Mouse (Mus musculus): ENCODE measurements around the gene Olfr63. TPM values are rescaled to one million over a fixed set of nuclear protein-coding genes. Genes with fewer than 3 reads are reported as not detected.

The Olfr63 gene
- not detected for polyA plus RNA-seq (2014; fragmentation: Illumina TruSeq; extraction: RNeasy Lipid Tissue Mini Kit (QIAGEN cat#74804); ENCODE audit: low read depth, low replicate concordance)

GRCm38 (mm10) chr17:33264376-33264775, at the start of gene Olfr63:
Olfr63 (plus strand) TSS chr17:33264676.

DNA sequence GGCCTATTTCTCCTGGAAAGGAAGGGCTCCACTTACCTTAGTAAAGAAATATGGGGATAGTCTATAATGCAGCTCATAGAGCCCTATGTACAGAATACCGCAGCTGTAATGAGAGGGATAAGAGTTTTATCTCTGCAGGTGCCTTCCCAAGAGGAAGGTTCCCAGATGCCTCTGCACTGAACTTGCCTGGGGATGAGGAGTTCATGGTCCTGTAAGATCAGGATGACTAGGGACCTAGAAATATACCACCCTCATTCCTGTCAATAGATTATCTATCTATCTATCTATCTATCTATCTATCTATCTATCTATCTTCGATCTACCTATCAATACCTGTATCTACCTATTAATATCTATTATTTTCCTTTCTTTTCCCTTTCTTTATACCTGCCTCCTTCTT, 42.9 kb upstream of the Olfr63 start, which contains the start of gene Olfr1564:
Gene Olfr1564, minus strand, starts transcription at position 101 of the 400 bp plus-strand sequence.

GRCm38 (mm10) chr17:33254530-33255318, 9.8 kb upstream of the Olfr63 start, which contains the start of gene Zfp955a:
Zfp955a (minus strand) TSS chr17:33255145.

DNA sequence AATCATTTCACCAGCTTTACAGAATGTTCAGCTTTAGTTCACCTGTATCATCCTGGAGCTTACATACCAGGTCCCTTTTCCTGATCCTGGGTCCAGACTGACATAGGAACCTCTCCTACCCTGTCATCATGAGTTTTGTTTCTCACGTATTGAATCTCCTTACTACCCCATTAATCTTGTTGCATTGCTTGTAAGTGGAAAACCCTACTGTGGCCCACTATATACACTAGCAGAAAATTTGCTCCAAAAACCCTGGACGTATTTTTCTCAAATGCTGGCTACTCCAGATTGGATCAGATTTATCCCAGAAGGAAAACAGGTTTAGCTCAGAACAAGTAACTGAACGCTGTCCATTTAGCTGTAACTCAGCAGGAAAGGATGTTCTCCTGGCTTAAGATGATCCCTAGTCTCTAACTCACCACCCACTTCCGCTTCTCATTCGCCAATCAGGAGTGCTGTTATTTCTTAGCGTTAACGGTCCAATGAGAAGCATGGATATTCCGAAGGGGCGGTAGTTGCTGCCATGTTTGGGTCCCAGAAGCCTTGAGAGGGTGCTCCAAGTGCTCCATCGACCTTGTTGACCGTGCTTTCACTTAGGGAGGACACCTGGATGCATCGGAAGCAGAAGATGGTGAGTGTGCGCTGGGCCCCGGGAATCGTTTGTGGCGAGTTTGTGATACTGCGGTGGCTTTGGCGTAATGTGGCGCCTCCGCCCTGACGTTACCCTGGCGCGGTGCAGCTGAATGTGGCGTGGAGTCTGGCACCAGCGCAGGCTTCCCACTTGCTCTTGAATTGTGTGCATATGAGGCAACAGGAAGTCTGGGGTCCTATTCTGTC, 24.8 kb downstream of the Olfr63 start, which contains the start of gene Zfp955b:
Gene Zfp955b, plus strand, starts transcription at position 506 of the 837 bp plus-strand sequence.

Other genes starting within 250 kb of the Olfr63 start
- gene Zfp763, start 231.3 kb upstream of the Olfr63 start, polyA plus RNA-seq (2014; fragmentation: Illumina TruSeq; extraction: RNeasy Lipid Tissue Mini Kit (QIAGEN cat#74804); ENCODE audit: low read depth, low replicate concordance): 5.9 TPM
- gene 4921501E09Rik, start 196.6 kb upstream of the Olfr63 start, polyA plus RNA-seq (2014; fragmentation: Illumina TruSeq; extraction: RNeasy Lipid Tissue Mini Kit (QIAGEN cat#74804); ENCODE audit: low read depth, low replicate concordance): 0.41 TPM
- 5.3 TPM for gene Zfp563, start 175.4 kb upstream of the Olfr63 start, polyA plus RNA-seq (2014; fragmentation: Illumina TruSeq; extraction: RNeasy Lipid Tissue Mini Kit (QIAGEN cat#74804); ENCODE audit: low read depth, low replicate concordance)
- gene Morc2b, start 125.0 kb upstream of the Olfr63 start, polyA plus RNA-seq (2014; fragmentation: Illumina TruSeq; extraction: RNeasy Lipid Tissue Mini Kit (QIAGEN cat#74804); ENCODE audit: low read depth, low replicate concordance): 2.6 TPM
- not detected for gene Olfr55, start 96.2 kb upstream of the Olfr63 start, polyA plus RNA-seq (2014; fragmentation: Illumina TruSeq; extraction: RNeasy Lipid Tissue Mini Kit (QIAGEN cat#74804); ENCODE audit: low read depth, low replicate concordance)
- not detected for gene Olfr239, start 73.4 kb upstream of the Olfr63 start, polyA plus RNA-seq (2014; fragmentation: Illumina TruSeq; extraction: RNeasy Lipid Tissue Mini Kit (QIAGEN cat#74804); ENCODE audit: low read depth, low replicate concordance)
- gene Olfr1564, start 43.0 kb upstream of the Olfr63 start, polyA plus RNA-seq (2014; fragmentation: Illumina TruSeq; extraction: RNeasy Lipid Tissue Mini Kit (QIAGEN cat#74804); ENCODE audit: low read depth, low replicate concordance): not detected
- gene Zfp955a, start 9.5 kb upstream of the Olfr63 start, polyA plus RNA-seq (2014; fragmentation: Illumina TruSeq; extraction: RNeasy Lipid Tissue Mini Kit (QIAGEN cat#74804); ENCODE audit: low read depth, low replicate concordance): 8.2 TPM
- 5.1 TPM for gene Zfp955b, start 24.9 kb downstream of the Olfr63 start, polyA plus RNA-seq (2014; fragmentation: Illumina TruSeq; extraction: RNeasy Lipid Tissue Mini Kit (QIAGEN cat#74804); ENCODE audit: low read depth, low replicate concordance)
- gene Zfp81, start 94.2 kb downstream of the Olfr63 start, polyA plus RNA-seq (2014; fragmentation: Illumina TruSeq; extraction: RNeasy Lipid Tissue Mini Kit (QIAGEN cat#74804); ENCODE audit: low read depth, low replicate concordance): 4.9 TPM
- gene Zfp101, start 130.0 kb downstream of the Olfr63 start, polyA plus RNA-seq (2014; fragmentation: Illumina TruSeq; extraction: RNeasy Lipid Tissue Mini Kit (QIAGEN cat#74804); ENCODE audit: low read depth, low replicate concordance): 6.5 TPM
- 13.2 TPM for gene Actl9, start 168.2 kb downstream of the Olfr63 start, polyA plus RNA-seq (2014; fragmentation: Illumina TruSeq; extraction: RNeasy Lipid Tissue Mini Kit (QIAGEN cat#74804); ENCODE audit: low read depth, low replicate concordance)